Mouse (Mus musculus): Measurements from ENCODE around the gene Cdyl2. TPM values are rescaled to one million over a fixed set of nuclear protein-coding genes. Genes with fewer than 3 reads are reported as not detected.
A peak's percentile ranks its signal among the peaks of the same experiment; 100 is the strongest.

Cdyl2 gene
- polyA plus RNA-seq (2015; fragmentation: Nextera tagmentation; extraction: Ambion mirVana), result 6.4 and 7.3 TPM in 2 replicates

GRCm38 (mm10) chr8:116732684-116733647 is at the start of gene Cdyl2:
Gene Cdyl2 (minus strand): TSS chr8:116732991.
- H3K4me3 ChIP-seq (ENCODE audit: low read length), result peak within 1 kb of the TSS; percentile 88
- peak within 1 kb of the TSS; percentile 88 for H3K4me2 ChIP-seq (ENCODE audit: low read depth, low read length)
- H3K36me3 ChIP-seq (ENCODE audit: control insufficient read depth, insufficient read depth, low read length), result peaks cover 2% of the 10 kb centered on the region; the same call in 1 of the 2 replicates
- 0 out of 2 replicates have a peak, but pooled peaks cover 4% of the 10 kb centered on the region for H3K9me3 ChIP-seq (ENCODE audit: control insufficient read depth, low read length)
- under 1% methylated on average over 101 of the region's 129 CpGs for WGBS
- peak within 1 kb of the TSS; percentile 89 for H3K9ac ChIP-seq (ENCODE audit: low read length)
- ATAC-seq (ENCODE audit: low read depth), result peak; percentile 93
- peaks cover 6% of the 10 kb centered on the region; the same call in 1 of the 2 replicates for H3K27me3 ChIP-seq (ENCODE audit: control insufficient read depth, insufficient read depth, low read depth, low read length)
- H3K27ac ChIP-seq (ENCODE audit: low read length), result peak within 1 kb of the TSS; percentile 83
- 0 out of 2 replicates have a peak, but pooled peaks cover 6% of the 10 kb centered on the region for H3K4me1 ChIP-seq (replicated peaks; ENCODE audit: control insufficient read depth, insufficient read depth, low read length)

DNA sequence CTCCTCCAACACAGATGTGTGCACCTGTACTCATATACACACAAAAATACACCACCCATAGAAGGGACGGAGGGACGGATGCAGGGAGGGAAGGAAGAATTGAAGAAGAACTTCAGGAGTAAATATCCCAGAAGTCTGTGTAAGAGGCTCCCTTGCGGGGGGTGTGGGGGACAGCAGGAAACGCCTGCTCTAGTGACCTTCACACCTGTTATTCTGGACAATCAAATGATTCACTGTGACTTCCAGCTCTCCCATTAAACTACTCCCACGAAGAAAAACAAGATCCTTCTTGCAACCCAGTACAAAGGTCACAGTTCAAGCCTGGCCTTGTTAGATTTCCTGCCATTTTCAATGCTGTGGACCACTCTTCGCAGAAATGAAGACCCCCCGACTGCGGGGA is 47.8 kb upstream of the Cdyl2 start:
- Histone ChIP-seq H3K4me1 (replicated peaks; ENCODE audit: control insufficient read depth, insufficient read depth, low read length) (no peaks in the 10 kb centered on the region), H3K9me3 (ENCODE audit: control insufficient read depth, low read length) (no peaks in the 10 kb centered on the region), H3K4me3 (ENCODE audit: low read length) (no peak overlapping the region), H3K9ac (ENCODE audit: low read length) (no peak overlapping the region), H3K27me3 (ENCODE audit: control insufficient read depth, insufficient read depth, low read depth, low read length) (no peaks in the 10 kb centered on the region), H3K27ac (ENCODE audit: low read length) (no peak overlapping the region), H3K4me2 (ENCODE audit: low read depth, low read length) (no peak overlapping the region), H3K36me3 (ENCODE audit: control insufficient read depth, insufficient read depth, low read length) (no peaks in the 10 kb centered on the region)
- ATAC-seq (ENCODE audit: low read depth), result no peak
- whole genome bisulfite sequencing, result 63% methylated on average over 8 of the region's 8 CpGs

- no peak for ATAC-seq (ENCODE audit: low read depth)
- H3K4me1 ChIP-seq (replicated peaks; ENCODE audit: control insufficient read depth, insufficient read depth, low read length), result no peaks in the 10 kb centered on the region
- H3K4me2 ChIP-seq (ENCODE audit: low read depth, low read length), result no peak overlapping the region
- H3K9ac ChIP-seq (ENCODE audit: low read length), result no peak overlapping the region
- H3K27ac ChIP-seq (ENCODE audit: low read length), result no peak overlapping the region
- H3K36me3 ChIP-seq (ENCODE audit: control insufficient read depth, insufficient read depth, low read length), result no peaks in the 10 kb centered on the region
- H3K27me3 ChIP-seq (ENCODE audit: control insufficient read depth, insufficient read depth, low read depth, low read length), result no peaks in the 10 kb centered on the region
- WGBS, result 81% methylated on average over 5 of the region's 5 CpGs
- H3K4me3 ChIP-seq (ENCODE audit: low read length), result no peak overlapping the region
- no peaks in the 10 kb centered on the region for H3K9me3 ChIP-seq (ENCODE audit: control insufficient read depth, low read length)
Observed at GRCm38 (mm10) chr8:116774220-116774619, 41.4 kb upstream of the Cdyl2 start.

DNA sequence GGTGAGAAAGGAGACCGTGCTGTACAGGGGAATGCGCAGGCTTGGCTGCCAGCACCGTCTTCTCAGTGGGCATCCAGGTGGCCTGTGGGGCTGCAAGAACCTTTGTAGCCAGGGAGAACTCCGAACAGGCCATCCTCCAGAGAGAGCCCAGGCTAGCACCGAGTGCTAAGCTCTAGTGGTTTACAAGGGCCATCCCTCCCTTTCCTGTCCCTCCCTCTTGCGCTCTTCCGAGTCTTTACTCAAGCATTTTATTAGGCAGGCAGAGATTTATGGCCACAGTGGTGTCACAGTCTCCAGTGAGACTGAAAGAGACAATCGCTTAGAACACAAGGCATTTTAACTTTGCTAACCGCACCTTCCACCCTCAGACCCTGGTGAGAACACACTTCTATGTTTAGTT is 39.9 kb upstream of the Cdyl2 start:
- 72% methylated on average over 9 of the region's 9 CpGs for WGBS
- Histone ChIP-seq H3K36me3 (ENCODE audit: control insufficient read depth, insufficient read depth, low read length) (no peaks in the 10 kb centered on the region), H3K27me3 (ENCODE audit: control insufficient read depth, insufficient read depth, low read depth, low read length) (no peaks in the 10 kb centered on the region), H3K9ac (ENCODE audit: low read length) (no peak overlapping the region), H3K4me1 (replicated peaks; ENCODE audit: control insufficient read depth, insufficient read depth, low read length) (no peaks in the 10 kb centered on the region), H3K4me3 (ENCODE audit: low read length) (no peak overlapping the region), H3K4me2 (ENCODE audit: low read depth, low read length) (no peak overlapping the region), H3K9me3 (ENCODE audit: control insufficient read depth, low read length) (no peaks in the 10 kb centered on the region), H3K27ac (ENCODE audit: low read length) (peak overlapping the region; percentile 45)
- ATAC-seq (ENCODE audit: low read depth), result no peak

- peak overlapping the region; percentile 17 for H3K27ac ChIP-seq (ENCODE audit: low read length)
- no peaks in the 10 kb centered on the region for H3K27me3 ChIP-seq (ENCODE audit: control insufficient read depth, insufficient read depth, low read depth, low read length)
- no peak overlapping the region for H3K9ac ChIP-seq (ENCODE audit: low read length)
- no peak overlapping the region for H3K4me2 ChIP-seq (ENCODE audit: low read depth, low read length)
- WGBS, result 61% methylated on average over 7 of the region's 7 CpGs
- ATAC-seq (ENCODE audit: low read depth), result no peak
- no peaks in the 10 kb centered on the region for H3K36me3 ChIP-seq (ENCODE audit: control insufficient read depth, insufficient read depth, low read length)
- H3K4me3 ChIP-seq (ENCODE audit: low read length), result no peak overlapping the region
- H3K9me3 ChIP-seq (ENCODE audit: control insufficient read depth, low read length), result no peaks in the 10 kb centered on the region
- H3K4me1 ChIP-seq (replicated peaks; ENCODE audit: control insufficient read depth, insufficient read depth, low read length), result no peaks in the 10 kb centered on the region
Observed at GRCm38 (mm10) chr8:116771797-116772343, 39.1 kb upstream of the Cdyl2 start.

DNA sequence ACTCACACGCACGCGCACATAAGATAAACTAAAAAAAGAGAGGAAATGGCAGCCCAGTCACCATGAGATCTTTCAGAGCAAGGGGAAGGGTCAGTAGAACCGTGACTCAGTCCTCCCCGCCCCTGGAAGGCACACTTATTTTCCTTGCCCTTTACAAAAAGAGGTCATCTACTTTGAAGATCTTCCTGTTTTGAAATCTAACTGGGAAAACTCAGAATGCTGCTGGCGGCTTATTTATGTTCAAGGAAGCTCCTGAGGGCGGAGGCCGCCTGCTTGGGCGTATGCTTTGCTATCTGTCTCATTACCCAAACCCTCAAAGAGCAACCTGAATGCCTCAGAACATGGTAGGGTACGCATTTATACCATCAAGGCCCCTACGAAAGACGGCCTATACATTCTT is 38.0 kb upstream of the Cdyl2 start:
- no peaks in the 10 kb centered on the region for H3K36me3 ChIP-seq (ENCODE audit: control insufficient read depth, insufficient read depth, low read length)
- 58% methylated on average over 12 of the region's 12 CpGs for WGBS
- no peak overlapping the region for H3K4me2 ChIP-seq (ENCODE audit: low read depth, low read length)
- no peak overlapping the region for H3K4me3 ChIP-seq (ENCODE audit: low read length)
- no peaks in the 10 kb centered on the region for H3K27me3 ChIP-seq (ENCODE audit: control insufficient read depth, insufficient read depth, low read depth, low read length)
- H3K9me3 ChIP-seq (ENCODE audit: control insufficient read depth, low read length), result no peaks in the 10 kb centered on the region
- H3K27ac ChIP-seq (ENCODE audit: low read length), result no peak overlapping the region
- no peaks in the 10 kb centered on the region for H3K4me1 ChIP-seq (replicated peaks; ENCODE audit: control insufficient read depth, insufficient read depth, low read length)
- no peak for ATAC-seq (ENCODE audit: low read depth)
- H3K9ac ChIP-seq (ENCODE audit: low read length), result no peak overlapping the region

GRCm38 (mm10) chr8:116756174-116756573 is 23.4 kb upstream of the Cdyl2 start:
- no peak overlapping the region for H3K4me2 ChIP-seq (ENCODE audit: low read depth, low read length)
- no peaks in the 10 kb centered on the region for H3K36me3 ChIP-seq (ENCODE audit: control insufficient read depth, insufficient read depth, low read length)
- WGBS, result 67% methylated on average over 3 of the region's 3 CpGs
- no peak overlapping the region for H3K4me3 ChIP-seq (ENCODE audit: low read length)
- H3K27me3 ChIP-seq (ENCODE audit: control insufficient read depth, insufficient read depth, low read depth, low read length), result no peaks in the 10 kb centered on the region
- H3K9ac ChIP-seq (ENCODE audit: low read length), result no peak overlapping the region
- H3K27ac ChIP-seq (ENCODE audit: low read length), result no peak overlapping the region
- no peak for ATAC-seq (ENCODE audit: low read depth)
- no peaks in the 10 kb centered on the region for H3K4me1 ChIP-seq (replicated peaks; ENCODE audit: control insufficient read depth, insufficient read depth, low read length)
- no peaks in the 10 kb centered on the region for H3K9me3 ChIP-seq (ENCODE audit: control insufficient read depth, low read length)

- Histone ChIP-seq H3K27ac (ENCODE audit: low read length) (no peak overlapping the region), H3K9ac (ENCODE audit: low read length) (no peak overlapping the region), H3K9me3 (ENCODE audit: control insufficient read depth, low read length) (no peaks in the 10 kb centered on the region), H3K4me1 (replicated peaks; ENCODE audit: control insufficient read depth, insufficient read depth, low read length) (no peaks in the 10 kb centered on the region), H3K4me3 (ENCODE audit: low read length) (no peak overlapping the region), H3K27me3 (ENCODE audit: control insufficient read depth, insufficient read depth, low read depth, low read length) (no peaks in the 10 kb centered on the region), H3K4me2 (ENCODE audit: low read depth, low read length) (no peak overlapping the region), H3K36me3 (ENCODE audit: control insufficient read depth, insufficient read depth, low read length) (no peaks in the 10 kb centered on the region)
- WGBS, result 4% methylated on average over 4 of the region's 4 CpGs
- no peak for ATAC-seq (ENCODE audit: low read depth)
Observed at GRCm38 (mm10) chr8:116755557-116755956, 22.8 kb upstream of the Cdyl2 start.

GRCm38 (mm10) chr8:116740726-116741125 is 7.9 kb upstream of the Cdyl2 start:
- no peaks in the 10 kb centered on the region for H3K27me3 ChIP-seq (ENCODE audit: control insufficient read depth, insufficient read depth, low read depth, low read length)
- no peaks in the 10 kb centered on the region for H3K4me1 ChIP-seq (replicated peaks; ENCODE audit: control insufficient read depth, insufficient read depth, low read length)
- no peak overlapping the region for H3K4me2 ChIP-seq (ENCODE audit: low read depth, low read length)
- H3K9me3 ChIP-seq (ENCODE audit: control insufficient read depth, low read length), result no peaks in the 10 kb centered on the region
- ATAC-seq (ENCODE audit: low read depth), result no peak
- H3K27ac ChIP-seq (ENCODE audit: low read length), result no peak overlapping the region
- H3K36me3 ChIP-seq (ENCODE audit: control insufficient read depth, insufficient read depth, low read length), result no peaks in the 10 kb centered on the region
- 82% methylated on average over 1 of the region's 1 CpGs for WGBS
- no peak overlapping the region for H3K4me3 ChIP-seq (ENCODE audit: low read length)
- no peak overlapping the region for H3K9ac ChIP-seq (ENCODE audit: low read length)

All from lung, embryonic 16.5 days (tissue).